Mouse (Mus musculus) heart, adult 2 months (tissue): ENCODE results near the gene Arpc5. TPM values are rescaled to one million over a fixed set of nuclear protein-coding genes. Genes with fewer than 3 reads are reported as not detected.

ENCODE experiments used
- DNase-seq, 2 experiments: peaks; one replicate each; pipeline ENCODE4 v3.0.0; 2021
- H3K27ac ChIP-seq: fragments of 200-600 bp; 2 replicates; pipeline ENCODE4 v1.8.1; 2022
- H3K27me3 ChIP-seq: fragments of 200-500 bp; 2 replicates; pipeline ENCODE4 v1.6.1; 2012; ENCODE audit warnings: mild to moderate bottlenecking, low read length, inconsistent platforms, mixed read lengths; ENCODE audit not compliant: control insufficient read depth, insufficient read depth
- H3K36me3 ChIP-seq: fragments of 200-500 bp; 2 replicates; pipeline ENCODE4 v1.6.1; 2012; ENCODE audit warnings: low read length, inconsistent platforms; ENCODE audit not compliant: control insufficient read depth, insufficient read depth
- H3K4me1 ChIP-seq: fragments of 200-500 bp; 2 replicates; pipeline ENCODE4 v1.6.1; 2011; ENCODE audit warnings: low read length; ENCODE audit not compliant: control insufficient read depth, insufficient read depth
- H3K4me3 ChIP-seq: fragments of 200-600 bp; 2 replicates; pipeline ENCODE4 v1.8.1; 2022
- H3K79me2 ChIP-seq: fragments of 200-500 bp; replicated peaks from 2 replicates; pipeline ENCODE4 v1.6.1; 2012; ENCODE audit warnings: mild to moderate bottlenecking, inconsistent platforms, low read length, moderate library complexity, mixed read lengths; ENCODE audit not compliant: control insufficient read depth, insufficient read depth
- H3K9ac ChIP-seq: fragments of 200-500 bp; 2 replicates; pipeline ENCODE4 v1.6.1; 2012; ENCODE audit warnings: low read depth, mild to moderate bottlenecking, control low read depth, inconsistent platforms, low read length, mixed read lengths
- CTCF ChIP-seq: fragments of 200-600 bp; IDR thresholded peaks from 2 replicates; pipeline ENCODE4 v1.8.1; 2022; ENCODE audit warnings: antibody characterized with exemption, mild to moderate bottlenecking, moderate library complexity
- EP300 ChIP-seq: fragments of 200-500 bp; IDR thresholded peaks from 2 replicates; pipeline ENCODE4 v1.6.1; 2011; ENCODE audit warnings: low read depth, low read length, control low read depth; ENCODE audit not compliant: insufficient read depth
- POLR2A ChIP-seq: fragments of 200-500 bp; IDR thresholded peaks from 2 replicates; pipeline ENCODE4 v1.6.1; 2011; ENCODE audit warnings: mild to moderate bottlenecking, low read depth, low read length, control low read depth; ENCODE audit not compliant: insufficient read depth
- WGBS: fragments of 180-500 bp; shearing (Covaris S2); methylation state at CpG from one replicate; pipeline ENCODE4 v1.1.7; 2018; 5-methylcytosine and 5-hydroxymethylcytosine counted together
- intact Hi-C: fragments of 180-260 bp; cut with DNase I; formaldehyde crosslinking; loops from one replicate; pipeline ENCODE4 v1.15.1; 2025
- polyA plus RNA-seq: library from polyadenylated mRNA; depleted of rRNA; stranded (reverse); fragments of >200 nt; gene quantifications from 2 replicates; pipeline ENCODE4 v1.2.3, GENCODE M21; 2012
- total RNA-seq, 2 experiments: library from RNA; stranded (reverse); gene quantifications; 2 replicates each; pipeline ENCODE4 v1.2.3; 2021

Gene Arpc5
- total and polyA plus RNA-seq, 3 experiments: 23.6 to 27.7 (median 26.4) TPM

DNA sequence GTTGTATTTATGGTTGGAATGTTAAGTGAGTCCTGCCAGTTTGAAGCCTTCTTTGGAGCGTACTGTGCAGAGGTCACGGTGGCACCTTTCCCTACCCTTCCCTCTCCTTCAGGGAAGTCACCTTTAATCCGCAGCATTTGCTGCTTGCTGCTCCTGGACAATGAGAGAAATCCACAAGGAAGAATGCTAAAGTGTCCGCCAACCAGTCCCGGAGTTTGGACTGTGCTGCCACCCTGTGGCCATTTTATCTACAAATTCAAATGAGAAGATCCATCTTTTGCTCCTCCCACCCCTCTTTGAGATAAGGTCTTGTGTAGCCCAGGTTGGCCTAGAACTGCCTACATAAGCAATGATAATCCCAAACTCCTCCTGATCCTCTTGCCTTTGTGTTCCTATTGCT lies 19.9 kb upstream of the Arpc5 start:
- H3K27ac ChIP-seq: no peak overlapping the region
- H3K27me3 ChIP-seq: no peaks in the 10 kb centered on the region
- H3K4me3 ChIP-seq: no peak overlapping the region
- TF ChIP-seq POLR2A: no peak
- TF ChIP-seq EP300: peak; percentile 82; the same call in 1 of the 2 replicates
- peak; percentile 92 for TF ChIP-seq CTCF
- intact Hi-C loops: loop anchor here (1.0 to 5.0 kb wide), 3 partner anchors 22 to 221 kb away; no protein-coding TSS in a partner anchor
- 4% methylated on average over 5 of the region's 5 CpGs for WGBS
- H3K36me3 ChIP-seq: no peaks in the 10 kb centered on the region
- H3K9ac ChIP-seq: no peak overlapping the region
- H3K4me1 ChIP-seq: peaks cover 1% of the 10 kb centered on the region; the same call in 1 of the 2 replicates
- no peaks in the 10 kb centered on the region for H3K79me2 ChIP-seq
- peak; percentile 73 to 84 for DNase-seq

DNA sequence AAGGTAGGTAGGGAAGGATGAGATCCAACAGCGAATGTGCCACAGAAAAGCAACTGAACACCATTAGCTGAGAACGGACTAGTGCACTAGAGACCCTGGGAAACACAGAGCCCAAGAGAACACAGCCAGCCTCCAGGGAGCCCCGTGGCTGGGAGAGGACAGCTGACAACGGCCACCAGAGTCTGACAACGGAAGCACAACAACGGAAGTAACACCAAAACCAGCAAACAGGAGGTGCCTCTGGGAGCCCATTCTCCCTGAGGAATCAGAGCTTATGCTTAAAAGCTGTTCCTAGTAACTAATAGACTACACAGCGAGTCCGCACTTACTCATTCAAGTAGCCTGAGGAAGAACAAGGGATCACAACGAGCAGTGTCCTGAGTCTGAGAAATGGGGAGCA lies 17.1 kb upstream of the Arpc5 start:
- TF ChIP-seq POLR2A: no peak
- no peak for TF ChIP-seq EP300
- no peak for TF ChIP-seq CTCF
- Histone ChIP-seq H3K4me1 (peaks cover 1% of the 10 kb centered on the region; the same call in 1 of the 2 replicates), H3K4me3 (no peak overlapping the region), H3K27me3 (no peaks in the 10 kb centered on the region), H3K36me3 (no peaks in the 10 kb centered on the region), H3K27ac (peak overlapping the region; percentile 31; the same call in 1 of the 2 replicates), H3K9ac (no peak overlapping the region), H3K79me2 (no peaks in the 10 kb centered on the region)
- peak; percentile 35 to 53 for DNase-seq
- WGBS: 57% methylated on average over 9 of the region's 9 CpGs
- intact Hi-C loops: loop anchor here (5.0 kb wide), 1 partner anchor 122 kb away; no protein-coding TSS in a partner anchor

DNA sequence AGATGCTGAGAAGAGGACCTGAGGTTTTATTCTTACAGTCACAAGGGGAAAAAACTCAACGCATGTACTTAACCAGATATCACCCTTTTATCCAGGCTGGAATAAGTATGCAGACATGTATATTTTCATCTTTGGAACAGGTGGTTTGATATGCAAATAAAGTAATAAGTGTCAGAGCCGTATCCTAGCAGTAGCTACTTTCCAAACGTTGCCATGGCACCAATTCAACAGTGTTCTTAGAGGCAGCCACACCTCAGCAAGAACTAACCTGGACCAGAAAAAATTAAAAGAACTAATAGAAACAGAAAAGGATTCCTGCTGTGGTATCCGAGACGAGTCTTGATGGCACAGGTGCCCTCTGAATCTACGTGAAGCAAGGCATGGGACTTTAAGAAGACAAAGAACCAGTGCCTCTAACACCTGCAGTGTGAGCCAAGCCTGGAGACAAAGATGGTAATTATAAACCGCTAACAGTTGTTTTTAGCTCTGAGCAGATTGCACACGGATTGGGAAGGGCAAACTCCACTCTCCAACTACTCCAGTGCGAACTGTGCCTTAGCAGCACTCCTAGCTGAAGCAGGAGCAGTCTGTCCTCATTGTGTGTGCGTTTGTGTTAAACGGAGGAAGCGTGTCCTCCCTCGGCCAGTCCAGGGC lies 15.9 kb upstream of the Arpc5 start, which contains the start of gene Apobec4:
TSS of gene Apobec4 (plus strand) at position 240 of the 654 bp plus-strand sequence.
- 71% methylated on average over 13 of the region's 13 CpGs for WGBS
- no peak within 1 kb of the TSS for H3K4me3 ChIP-seq
- H3K27ac ChIP-seq: peak within 1 kb of the TSS; percentile 18; the same call in 1 of the 2 replicates
- no peak for DNase-seq
- no peaks in the 10 kb centered on the region for H3K36me3 ChIP-seq
- peaks cover 1% of the 10 kb centered on the region; the same call in 1 of the 2 replicates for H3K4me1 ChIP-seq
- no peaks in the 10 kb centered on the region for H3K27me3 ChIP-seq
- H3K9ac ChIP-seq: no peak within 1 kb of the TSS
- H3K79me2 ChIP-seq: no peaks in the 10 kb centered on the region
- TF ChIP-seq POLR2A (no peak), CTCF (no peak), EP300 (no peak)
- intact Hi-C loops: no loop called here

DNA sequence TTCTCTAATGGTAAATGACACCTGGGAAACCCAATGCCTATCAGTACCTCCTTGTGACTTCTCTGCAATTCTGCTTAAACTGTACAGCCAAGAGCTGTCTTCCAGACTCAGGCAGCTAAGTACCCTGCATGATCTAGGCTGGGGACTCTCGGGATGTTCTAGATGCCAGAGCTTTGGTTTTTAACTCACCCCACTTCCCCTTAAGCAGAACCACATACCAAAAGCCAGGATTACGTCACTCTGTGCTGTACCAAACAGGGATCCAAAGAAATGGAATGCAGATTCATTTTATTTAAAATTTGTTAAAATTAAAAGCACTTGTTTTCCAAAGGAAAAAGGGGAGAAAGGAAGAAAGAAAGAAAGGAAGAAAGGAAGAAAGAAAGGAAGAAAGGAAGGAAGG lies 4.6 kb upstream of the Arpc5 start:
- Histone ChIP-seq H3K4me3 (no peak overlapping the region), H3K27ac (no peak overlapping the region), H3K79me2 (no peaks in the 10 kb centered on the region), H3K36me3 (no peaks in the 10 kb centered on the region), H3K9ac (no peak overlapping the region), H3K27me3 (no peaks in the 10 kb centered on the region), H3K4me1 (no peaks in the 10 kb centered on the region)
- WGBS: 63% methylated on average over 2 of the region's 2 CpGs
- DNase-seq: no peak
- intact Hi-C loops: no loop called here
- TF ChIP-seq CTCF (no peak), POLR2A (no peak), EP300 (no peak)

- intact Hi-C loops: loop anchor here (2.0 to 5.0 kb wide), 2 partner anchors 40 to 136 kb away; partner anchors contain the start of gene Smg7
- no peak for DNase-seq
Measured at GRCm38 (mm10) chr1:152766804-152767748, 734 bp downstream of the Arpc5 start.

More at GRCm38 (mm10) chr1:152766804-152767748, 734 bp downstream of the Arpc5 start:
- WGBS: 1% methylated on average over 60 of the region's 60 CpGs
- H3K79me2 ChIP-seq: 0 out of 2 replicates have a peak, but pooled peaks cover 1% of the 10 kb centered on the region
- H3K9ac ChIP-seq: peak overlapping the region; percentile 76
- peak overlapping the region; percentile 80 for H3K4me3 ChIP-seq
- H3K4me1 ChIP-seq: peaks cover 1% of the 10 kb centered on the region; the same call in 1 of the 2 replicates
- no peaks in the 10 kb centered on the region for H3K27me3 ChIP-seq
- H3K36me3 ChIP-seq: peaks cover 11% of the 10 kb centered on the region
- TF ChIP-seq POLR2A (no peak), CTCF (no peak), EP300 (0 out of 2 replicates have a peak, but pooled peaks have one; percentile 3)
- peak overlapping the region; percentile 93 for H3K27ac ChIP-seq
